Mouse (Mus musculus): ENCODE results near the gene Gm13212. TPM values are rescaled to one million over a fixed set of nuclear protein-coding genes. Genes with fewer than 3 reads are reported as not detected.

The Gm13212 gene
- total RNA-seq, 2 experiments from 2014 or later, result 0.28 TPM; not detected in 1

Other genes with a start within 250 kb of the Gm13212 start
- 1 to 10 TPM; 1.4 to 1.8 TPM for gene Zfp990, start 74.4 kb upstream of the Gm13212 start, total RNA-seq (2021)
- under 1 TPM; 0.20 to 0.22 TPM for gene Zfp980, start 85.5 kb downstream of the Gm13212 start, total RNA-seq (2021)